Mouse (Mus musculus) c-Kit-positive CD71-negative TER-119-negative erythroid progenitor cells, embryonic 14.5 days (primary cell): ENCODE measurements around the gene Igsf21.

Experiments
- DNase-seq: peaks from one replicate; pipeline ENCODE4 v3.0.0-alpha.2; 2013; ENCODE audit warnings: low read depth

Gene Igsf21

GRCm38 (mm10) chr4:140235361-140236153 is 11.0 kb downstream of the Igsf21 start:
- DNase-seq: no peak

GRCm38 (mm10) chr4:140234412-140235205 is 12.0 kb downstream of the Igsf21 start:
- no peak for DNase-seq

- DNase-seq: no peak
Measured at GRCm38 (mm10) chr4:140227837-140228236, 18.7 kb downstream of the Igsf21 start.

DNA sequence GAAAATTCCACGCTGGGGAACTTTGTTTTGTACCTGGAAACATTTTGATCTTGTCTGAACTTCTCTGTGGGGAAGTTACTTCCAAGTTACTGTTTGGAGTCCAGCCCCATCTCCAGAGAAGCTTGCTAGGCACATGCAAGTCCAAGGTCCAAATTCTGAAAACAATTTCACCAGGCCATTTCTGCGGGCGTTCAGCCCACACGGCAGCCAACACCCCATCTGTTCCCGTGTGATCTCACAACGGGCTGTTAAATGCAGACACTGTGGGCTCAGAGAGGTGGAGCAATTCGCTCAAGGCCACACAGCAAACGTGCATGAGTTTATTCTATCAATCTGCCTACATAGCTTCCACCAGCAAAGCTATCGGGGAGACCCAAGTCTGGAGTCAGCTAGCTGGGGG is 21.4 kb downstream of the Igsf21 start:
- DNase-seq: no peak

- DNase-seq: no peak
Measured at GRCm38 (mm10) chr4:140224451-140224850, 22.1 kb downstream of the Igsf21 start.

DNA sequence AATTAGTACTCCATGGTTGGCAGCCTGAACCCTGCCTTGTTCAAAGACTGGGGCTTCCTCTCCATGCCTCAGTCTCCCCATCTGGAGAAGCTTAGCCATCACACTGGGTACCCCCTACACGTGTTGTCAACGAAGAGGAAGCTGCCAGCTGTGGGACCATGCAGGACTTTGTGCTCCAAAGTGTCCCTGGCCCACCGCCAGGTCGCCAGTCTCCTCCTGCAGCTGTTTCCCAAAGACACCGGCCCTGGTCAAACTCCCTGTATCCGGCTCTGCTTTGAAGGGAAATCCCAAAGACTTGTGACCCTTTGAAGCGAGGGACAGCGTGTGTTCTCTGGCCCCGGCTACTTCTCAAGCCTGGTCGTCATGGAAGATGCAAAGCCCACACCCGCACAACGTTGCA is 23.5 kb downstream of the Igsf21 start:
- DNase-seq: no peak

DNA sequence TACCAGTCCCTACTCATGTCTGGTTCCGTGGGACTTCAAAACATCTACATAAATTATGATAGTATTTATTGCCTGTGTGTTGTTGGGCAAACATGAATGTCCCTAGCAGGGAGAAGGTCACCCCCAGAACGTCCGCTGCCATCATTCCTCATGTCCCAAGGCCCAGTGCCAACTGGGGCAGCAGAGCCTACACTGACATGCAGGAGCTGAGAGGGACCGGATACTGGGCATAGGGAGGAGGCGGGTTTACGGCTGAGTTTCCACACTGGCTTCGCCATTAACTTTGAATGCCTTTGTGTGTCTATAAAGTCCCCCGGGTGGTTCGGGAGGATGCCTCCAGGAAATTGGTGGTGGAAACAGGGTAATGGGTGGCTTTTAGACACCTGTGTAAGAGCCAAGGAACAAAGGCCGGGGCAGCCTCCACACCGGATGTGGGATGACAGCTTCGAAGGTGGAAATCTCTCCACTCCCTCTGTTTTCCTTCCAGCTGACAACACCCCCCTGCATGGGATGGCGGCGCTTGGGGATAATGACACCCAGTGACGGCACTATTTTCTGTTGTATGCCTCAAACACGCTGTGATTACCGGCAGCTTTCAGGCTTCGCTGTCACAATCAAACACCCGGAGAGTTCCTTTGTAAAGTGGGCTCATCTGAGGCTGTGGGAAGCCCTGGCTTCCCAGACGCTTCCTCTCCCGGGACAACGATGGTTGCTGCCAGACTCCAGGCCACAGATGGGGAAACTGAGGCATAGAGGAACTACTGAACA is 26.1 kb downstream of the Igsf21 start:
- no peak for DNase-seq

DNA sequence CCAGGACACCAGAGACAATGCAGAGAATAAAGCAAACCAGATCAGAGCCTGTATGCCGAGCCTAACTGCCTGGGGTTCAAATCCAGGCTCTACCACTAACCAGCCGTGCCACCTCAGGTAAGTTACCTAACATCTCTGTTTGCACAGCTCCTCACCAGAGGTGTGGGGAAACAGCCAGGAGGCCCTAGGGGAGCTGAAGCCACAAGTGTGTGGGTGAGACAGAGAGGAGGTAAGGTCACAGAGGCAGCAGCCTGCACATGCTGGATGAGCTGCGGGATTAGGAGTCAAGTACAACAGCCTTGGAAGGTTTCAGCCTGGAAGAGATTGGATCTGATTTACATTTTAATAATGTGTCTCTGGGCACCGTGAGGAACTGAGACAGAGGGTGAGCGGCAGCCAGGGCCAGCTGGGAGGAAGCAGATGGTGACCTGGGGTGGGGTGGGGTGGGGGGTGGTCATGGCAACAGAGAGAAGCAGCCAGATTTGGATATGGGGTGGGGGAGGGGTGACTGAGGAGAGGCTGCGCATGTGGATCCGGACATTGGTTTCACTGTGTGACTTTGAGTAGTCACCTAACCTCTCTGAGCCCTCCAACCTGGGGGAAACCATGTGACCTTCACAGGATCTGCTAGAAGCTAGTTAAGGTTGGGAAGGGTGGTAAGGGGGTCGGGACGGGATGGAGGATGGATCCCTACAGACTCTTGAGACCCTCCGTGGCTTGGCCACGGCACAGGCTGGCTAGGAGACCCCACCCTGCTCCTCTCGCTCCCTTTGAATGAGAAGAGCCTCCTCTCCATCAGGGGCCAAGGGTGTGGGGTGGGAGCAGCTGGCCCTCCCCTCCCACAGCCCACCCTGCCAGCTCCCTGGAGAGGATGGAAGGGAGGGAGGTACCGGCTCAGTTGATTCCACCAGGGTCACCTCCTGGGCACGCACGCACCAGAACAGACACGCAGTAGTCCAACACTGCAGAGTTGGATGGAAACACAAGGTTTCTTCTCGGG is 27.4 kb downstream of the Igsf21 start:
- DNase-seq: no peak

DNA sequence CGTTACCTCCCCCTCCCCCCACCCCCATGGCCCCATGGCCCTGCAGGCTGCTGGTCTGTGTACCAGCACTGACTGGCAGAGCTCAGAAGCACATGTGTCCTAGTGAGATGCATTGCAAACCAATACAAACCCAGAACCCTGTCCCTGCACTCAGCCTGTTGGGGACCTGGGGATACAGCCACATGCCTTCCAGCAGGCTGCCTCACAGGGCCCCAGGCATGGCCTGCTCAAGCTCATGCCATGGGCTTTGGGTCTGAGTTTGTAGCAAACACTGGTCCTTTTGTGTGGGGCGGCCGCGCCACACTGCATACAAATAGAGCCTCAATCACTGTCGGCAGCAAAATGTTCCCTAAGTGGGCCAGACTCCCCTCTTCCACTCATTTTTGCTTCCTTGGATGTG is 28.2 kb downstream of the Igsf21 start:
- no peak for DNase-seq

- no peak for DNase-seq
Measured at GRCm38 (mm10) chr4:140217934-140218333, 28.6 kb downstream of the Igsf21 start.

GRCm38 (mm10) chr4:140216096-140216495 is 30.5 kb downstream of the Igsf21 start:
- no peak for DNase-seq

DNA sequence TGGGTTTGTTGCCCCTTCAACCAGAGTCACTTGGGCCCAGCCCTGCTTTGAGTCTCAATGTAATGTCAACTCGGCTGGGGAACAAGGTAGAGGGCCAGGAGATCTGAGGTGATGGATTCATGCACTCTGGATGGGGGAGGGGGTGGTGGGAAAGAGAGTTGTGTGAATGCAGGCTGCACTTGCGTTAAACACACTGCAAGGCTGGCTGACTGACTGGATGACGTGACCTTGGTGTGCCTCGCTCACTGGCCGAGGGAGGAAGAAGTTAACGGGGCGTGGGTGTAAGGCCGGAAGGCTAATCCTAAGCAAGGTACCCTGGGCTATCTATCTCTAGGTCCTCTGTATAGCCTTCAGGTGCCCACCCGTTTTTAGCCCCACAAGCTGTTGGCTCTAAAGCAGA is 31.4 kb downstream of the Igsf21 start:
- no peak for DNase-seq

- DNase-seq: no peak
Measured at GRCm38 (mm10) chr4:140214406-140214805, 32.2 kb downstream of the Igsf21 start.

- no peak for DNase-seq
Measured at GRCm38 (mm10) chr4:140210129-140210890, 36.3 kb downstream of the Igsf21 start.

DNA sequence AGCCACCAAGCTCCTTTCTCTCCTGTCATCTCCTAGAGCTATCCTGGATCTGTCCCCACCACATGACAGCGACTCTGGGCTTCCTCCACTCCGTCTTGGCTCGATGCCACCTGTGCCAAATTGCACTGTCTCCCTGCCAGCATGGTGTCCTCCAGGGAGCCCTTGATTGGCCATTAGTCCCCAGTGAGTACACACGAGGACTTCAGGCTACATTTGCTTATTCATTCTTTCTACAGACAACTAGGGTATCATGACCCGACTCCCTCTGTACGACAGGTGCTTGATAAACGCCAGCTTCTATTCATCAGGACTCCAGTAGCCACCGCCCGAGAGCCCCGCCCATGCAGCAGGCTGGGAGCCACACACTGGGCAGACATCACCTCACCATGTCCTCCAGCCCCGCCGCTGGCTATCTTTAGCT is 40.8 kb downstream of the Igsf21 start:
- no peak for DNase-seq

DNA sequence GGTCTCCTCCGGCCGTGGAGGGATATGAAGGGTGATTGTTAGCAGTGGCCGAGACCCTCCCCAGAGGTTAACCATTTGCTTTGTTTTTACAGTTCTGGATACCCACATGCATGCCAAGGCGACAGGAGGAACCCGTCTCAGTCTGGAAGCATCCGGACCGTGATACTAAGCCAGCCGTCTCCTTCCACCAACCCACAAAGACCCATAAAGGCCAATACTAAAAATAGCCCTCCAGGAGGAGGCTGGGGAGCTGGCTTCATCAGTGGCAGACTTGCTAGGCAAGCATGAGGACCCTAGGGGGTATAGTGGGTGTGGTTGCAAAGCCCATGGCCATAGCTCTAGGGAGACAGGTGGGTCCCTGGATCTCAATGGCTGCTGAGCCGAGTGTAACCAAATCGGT is 41.8 kb downstream of the Igsf21 start:
- no peak for DNase-seq

DNA sequence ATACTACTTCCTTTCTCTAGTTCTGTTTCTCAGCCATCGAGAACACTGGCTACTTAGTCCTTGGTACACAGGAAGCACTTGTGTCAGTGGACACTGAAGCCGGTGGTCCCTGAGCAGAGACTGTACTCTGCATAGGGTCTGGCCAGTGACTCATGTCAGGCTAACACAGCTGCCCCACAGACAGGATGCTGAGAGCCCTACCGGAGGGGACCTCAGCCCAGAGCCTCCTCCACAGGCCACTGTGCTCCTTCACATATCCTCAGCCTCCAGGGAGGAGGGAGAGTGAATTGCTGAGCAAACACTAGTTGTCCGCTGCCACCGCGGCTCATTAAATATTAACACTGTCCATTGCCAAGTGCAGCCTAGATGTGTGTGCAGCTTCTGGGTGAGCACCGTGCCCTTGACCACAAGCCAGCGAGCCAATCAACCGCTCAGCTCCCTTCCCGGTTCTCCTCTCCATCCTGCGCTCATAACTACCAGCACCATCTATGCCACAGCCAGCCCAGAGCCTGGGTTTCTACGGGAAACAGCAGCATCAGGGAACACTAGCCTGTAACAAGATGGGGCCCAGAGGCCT is 42.8 kb downstream of the Igsf21 start:
- DNase-seq: no peak

DNA sequence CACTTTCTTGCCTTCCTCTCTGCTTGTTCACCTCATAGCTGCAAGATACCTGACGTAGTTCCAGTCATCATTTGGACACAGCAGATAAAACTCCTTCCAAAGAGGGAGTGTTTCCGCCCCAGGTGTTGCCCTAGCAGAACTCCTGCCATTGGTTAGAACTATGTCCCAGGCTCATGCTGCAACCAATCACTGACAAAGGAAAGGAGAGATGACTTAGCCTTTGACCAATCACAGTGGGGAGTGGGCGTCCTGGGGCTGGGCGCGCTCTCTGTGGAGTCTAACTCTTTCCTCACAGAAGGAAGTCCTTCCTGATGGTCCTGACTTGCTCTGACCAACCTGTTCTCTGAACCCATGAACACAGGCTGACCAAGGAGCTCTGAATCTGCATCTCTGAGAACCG is 44.4 kb downstream of the Igsf21 start:
- DNase-seq: no peak

GRCm38 (mm10) chr4:140200296-140200695 is 46.3 kb downstream of the Igsf21 start:
- DNase-seq: no peak

DNA sequence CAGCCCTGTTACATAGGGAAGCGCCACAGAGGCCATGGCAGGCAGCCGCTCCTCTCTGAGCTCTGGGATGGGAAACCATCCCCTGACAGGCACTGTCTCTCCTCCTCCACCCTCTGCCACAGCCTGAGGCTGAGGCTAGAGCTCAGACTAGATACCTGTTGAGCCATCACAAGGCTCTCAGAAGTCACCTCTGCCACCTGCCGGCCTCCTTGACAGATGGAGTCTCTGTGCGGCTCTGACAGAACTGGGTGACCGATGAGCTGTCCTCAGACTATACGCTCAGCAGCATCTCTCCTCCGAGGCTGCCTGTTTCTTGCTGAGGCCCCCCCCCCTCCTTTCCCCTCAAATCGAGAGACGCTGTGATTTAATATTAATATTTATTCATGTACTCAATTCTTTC is 49.9 kb downstream of the Igsf21 start:
- DNase-seq: no peak
